Mouse (Mus musculus): Measurements from ENCODE around the gene Sost.

GRCm38 (mm10) chr11:102011510-102011909 lies 44.7 kb upstream of the Sost start:
- TF ChIP-seq MAX (IDR thresholded peaks at IDR 0.05; ENCODE audit: low read depth) (no peak), POLR2A (IDR thresholded peaks at IDR 0.05; ENCODE audit: insufficient read length, low read depth) (no peak), MYOG (IDR thresholded peaks at IDR 0.05; ENCODE audit: control insufficient read depth in 1 of 3, insufficient read depth in 1 of 3, insufficient read length in 2 of 3, low read depth in 2 of 3) (no peak), REST (IDR thresholded peaks at IDR 0.05; ENCODE audit: insufficient read depth, insufficient read length) (no peak), E2F4 (IDR thresholded peaks at IDR 0.05; ENCODE audit: insufficient read depth) (no peak), POLR2AphosphoS2 (IDR thresholded peaks at IDR 0.05; ENCODE audit: insufficient read length, low read depth) (no peak), TCF12 (IDR thresholded peaks at IDR 0.05; ENCODE audit: insufficient read depth, poor library complexity, severe bottlenecking) (no peak), CEBPB (IDR thresholded peaks at IDR 0.05; ENCODE audit: insufficient read depth, poor library complexity, severe bottlenecking) (no peak), MYOD1 (IDR thresholded peaks at IDR 0.05; ENCODE audit: control insufficient read depth in 1 of 3, insufficient read length in 2 of 3, low read depth in 2 of 3) (no peak), USF1 (IDR thresholded peaks at IDR 0.05; ENCODE audit: low read depth) (no peak), SRF (IDR thresholded peaks at IDR 0.05; ENCODE audit: control insufficient read depth, insufficient read length, low read depth) (no peak), TCF3 (IDR thresholded peaks at IDR 0.05; ENCODE audit: insufficient read length, low read depth) (no peak)
